Mouse (Mus musculus): Measurements from ENCODE around the gene Ces5a. TPM values are rescaled to one million over a fixed set of nuclear protein-coding genes. Genes with fewer than 3 reads are reported as not detected.

Gene Ces5a
- polyA plus RNA-seq (2012; fragmentation: generic; extraction: Trizol) = 0.08 TPM

GRCm38 (mm10) chr8:93535730-93536129, at the start of gene Ces5a:
Gene Ces5a, minus strand, starts transcription at chr8:93535830.
- Histone ChIP-seq H3K27me3 (ENCODE audit: control insufficient read depth, insufficient read depth, insufficient read length) (no peaks in the 10 kb centered on the region), H3ac (ENCODE audit: control insufficient read depth, insufficient read length) (no peak within 1 kb of the TSS), H3K79me2 (ENCODE audit: control insufficient read depth, insufficient read depth) (no peaks in the 10 kb centered on the region), H3K36me3 (ENCODE audit: control insufficient read depth, insufficient read depth) (no peaks in the 10 kb centered on the region), H3K4me2 (ENCODE audit: low read depth) (no peak within 1 kb of the TSS), H3K4me3 (no peak within 1 kb of the TSS)
- no peak for TF ChIP-seq TCF12 (IDR thresholded peaks at IDR 0.05; ENCODE audit: insufficient read depth, poor library complexity, severe bottlenecking)
- TF ChIP-seq POLR2A (IDR thresholded peaks at IDR 0.05; ENCODE audit: insufficient read length, low read depth) = no peak
- TF ChIP-seq MYOD1 (IDR thresholded peaks at IDR 0.05; ENCODE audit: control insufficient read depth in 1 of 3, insufficient read length in 2 of 3, low read depth in 2 of 3) = no peak
- no peak for TF ChIP-seq USF1 (IDR thresholded peaks at IDR 0.05; ENCODE audit: low read depth)
- TF ChIP-seq CEBPB (IDR thresholded peaks at IDR 0.05; ENCODE audit: insufficient read depth, poor library complexity, severe bottlenecking) = no peak
- no peak for TF ChIP-seq POLR2AphosphoS2 (IDR thresholded peaks at IDR 0.05; ENCODE audit: insufficient read length, low read depth)
- no peak for TF ChIP-seq REST (IDR thresholded peaks at IDR 0.05; ENCODE audit: insufficient read depth, insufficient read length)
- no peak for TF ChIP-seq MYOG (IDR thresholded peaks at IDR 0.05; ENCODE audit: control insufficient read depth in 1 of 3, insufficient read depth in 1 of 3, insufficient read length in 2 of 3, low read depth in 2 of 3)
- no peak for TF ChIP-seq SRF (IDR thresholded peaks at IDR 0.05; ENCODE audit: control insufficient read depth, insufficient read length, low read depth)
- TF ChIP-seq MAX (IDR thresholded peaks at IDR 0.05; ENCODE audit: low read depth) = no peak
- TF ChIP-seq TCF3 (IDR thresholded peaks at IDR 0.05; ENCODE audit: insufficient read length, low read depth) = no peak
- TF ChIP-seq E2F4 (IDR thresholded peaks at IDR 0.05; ENCODE audit: insufficient read depth) = no peak

GRCm38 (mm10) chr8:93572841-93573240, 37.2 kb upstream of the Ces5a start:
- no peak overlapping the region for H3ac ChIP-seq (ENCODE audit: control insufficient read depth, insufficient read length)
- no peaks in the 10 kb centered on the region for H3K79me2 ChIP-seq (ENCODE audit: control insufficient read depth, insufficient read depth)
- no peak overlapping the region for H3K4me2 ChIP-seq (ENCODE audit: low read depth)
- no peak overlapping the region for H3K4me3 ChIP-seq
- H3K27me3 ChIP-seq (ENCODE audit: control insufficient read depth, insufficient read depth, insufficient read length) = peaks cover 8% of the 10 kb centered on the region
- TF ChIP-seq POLR2AphosphoS2 (IDR thresholded peaks at IDR 0.05; ENCODE audit: insufficient read length, low read depth) (no peak), TCF12 (IDR thresholded peaks at IDR 0.05; ENCODE audit: insufficient read depth, poor library complexity, severe bottlenecking) (no peak), SRF (IDR thresholded peaks at IDR 0.05; ENCODE audit: control insufficient read depth, insufficient read length, low read depth) (no peak), MYOG (IDR thresholded peaks at IDR 0.05; ENCODE audit: control insufficient read depth in 1 of 3, insufficient read depth in 1 of 3, insufficient read length in 2 of 3, low read depth in 2 of 3) (no peak), POLR2A (IDR thresholded peaks at IDR 0.05; ENCODE audit: insufficient read length, low read depth) (no peak), MYOD1 (IDR thresholded peaks at IDR 0.05; ENCODE audit: control insufficient read depth in 1 of 3, insufficient read length in 2 of 3, low read depth in 2 of 3) (no peak), MAX (IDR thresholded peaks at IDR 0.05; ENCODE audit: low read depth) (no peak), E2F4 (IDR thresholded peaks at IDR 0.05; ENCODE audit: insufficient read depth) (no peak), USF1 (IDR thresholded peaks at IDR 0.05; ENCODE audit: low read depth) (no peak), CEBPB (IDR thresholded peaks at IDR 0.05; ENCODE audit: insufficient read depth, poor library complexity, severe bottlenecking) (no peak), TCF3 (IDR thresholded peaks at IDR 0.05; ENCODE audit: insufficient read length, low read depth) (no peak), REST (IDR thresholded peaks at IDR 0.05; ENCODE audit: insufficient read depth, insufficient read length) (no peak)
- H3K36me3 ChIP-seq (ENCODE audit: control insufficient read depth, insufficient read depth) = no peaks in the 10 kb centered on the region

GRCm38 (mm10) chr8:93572095-93572501, 36.5 kb upstream of the Ces5a start:
- no peak overlapping the region for H3ac ChIP-seq (ENCODE audit: control insufficient read depth, insufficient read length)
- H3K27me3 ChIP-seq (ENCODE audit: control insufficient read depth, insufficient read depth, insufficient read length) = peaks cover 8% of the 10 kb centered on the region
- TF ChIP-seq CEBPB (IDR thresholded peaks at IDR 0.05; ENCODE audit: insufficient read depth, poor library complexity, severe bottlenecking) = no peak
- TF ChIP-seq REST (IDR thresholded peaks at IDR 0.05; ENCODE audit: insufficient read depth, insufficient read length) = no peak
- TF ChIP-seq POLR2AphosphoS2 (IDR thresholded peaks at IDR 0.05; ENCODE audit: insufficient read length, low read depth) = no peak
- TF ChIP-seq MYOG (IDR thresholded peaks at IDR 0.05; ENCODE audit: control insufficient read depth in 1 of 3, insufficient read depth in 1 of 3, insufficient read length in 2 of 3, low read depth in 2 of 3) = no peak
- TF ChIP-seq E2F4 (IDR thresholded peaks at IDR 0.05; ENCODE audit: insufficient read depth) = no peak
- no peak for TF ChIP-seq MAX (IDR thresholded peaks at IDR 0.05; ENCODE audit: low read depth)
- no peak for TF ChIP-seq TCF12 (IDR thresholded peaks at IDR 0.05; ENCODE audit: insufficient read depth, poor library complexity, severe bottlenecking)
- TF ChIP-seq POLR2A (IDR thresholded peaks at IDR 0.05; ENCODE audit: insufficient read length, low read depth) = no peak
- TF ChIP-seq USF1 (IDR thresholded peaks at IDR 0.05; ENCODE audit: low read depth) = no peak
- no peak for TF ChIP-seq SRF (IDR thresholded peaks at IDR 0.05; ENCODE audit: control insufficient read depth, insufficient read length, low read depth)
- TF ChIP-seq MYOD1 (IDR thresholded peaks at IDR 0.05; ENCODE audit: control insufficient read depth in 1 of 3, insufficient read length in 2 of 3, low read depth in 2 of 3) = no peak
- no peak for TF ChIP-seq TCF3 (IDR thresholded peaks at IDR 0.05; ENCODE audit: insufficient read length, low read depth)
- H3K4me3 ChIP-seq = no peak overlapping the region
- H3K79me2 ChIP-seq (ENCODE audit: control insufficient read depth, insufficient read depth) = no peaks in the 10 kb centered on the region
- no peaks in the 10 kb centered on the region for H3K36me3 ChIP-seq (ENCODE audit: control insufficient read depth, insufficient read depth)
- H3K4me2 ChIP-seq (ENCODE audit: low read depth) = no peak overlapping the region

- Histone ChIP-seq H3K36me3 (ENCODE audit: control insufficient read depth, insufficient read depth) (no peaks in the 10 kb centered on the region), H3K4me2 (ENCODE audit: low read depth) (no peak overlapping the region), H3K79me2 (ENCODE audit: control insufficient read depth, insufficient read depth) (no peaks in the 10 kb centered on the region), H3K4me3 (no peak overlapping the region), H3K27me3 (ENCODE audit: control insufficient read depth, insufficient read depth, insufficient read length) (peaks cover 8% of the 10 kb centered on the region), H3ac (ENCODE audit: control insufficient read depth, insufficient read length) (no peak overlapping the region)
- TF ChIP-seq TCF12 (IDR thresholded peaks at IDR 0.05; ENCODE audit: insufficient read depth, poor library complexity, severe bottlenecking) (no peak), POLR2AphosphoS2 (IDR thresholded peaks at IDR 0.05; ENCODE audit: insufficient read length, low read depth) (no peak), TCF3 (IDR thresholded peaks at IDR 0.05; ENCODE audit: insufficient read length, low read depth) (no peak), MYOG (IDR thresholded peaks at IDR 0.05; ENCODE audit: control insufficient read depth in 1 of 3, insufficient read depth in 1 of 3, insufficient read length in 2 of 3, low read depth in 2 of 3) (no peak), USF1 (IDR thresholded peaks at IDR 0.05; ENCODE audit: low read depth) (no peak), MYOD1 (IDR thresholded peaks at IDR 0.05; ENCODE audit: control insufficient read depth in 1 of 3, insufficient read length in 2 of 3, low read depth in 2 of 3) (no peak), MAX (IDR thresholded peaks at IDR 0.05; ENCODE audit: low read depth) (no peak), CEBPB (IDR thresholded peaks at IDR 0.05; ENCODE audit: insufficient read depth, poor library complexity, severe bottlenecking) (no peak), SRF (IDR thresholded peaks at IDR 0.05; ENCODE audit: control insufficient read depth, insufficient read length, low read depth) (no peak), E2F4 (IDR thresholded peaks at IDR 0.05; ENCODE audit: insufficient read depth) (no peak), REST (IDR thresholded peaks at IDR 0.05; ENCODE audit: insufficient read depth, insufficient read length) (no peak), POLR2A (IDR thresholded peaks at IDR 0.05; ENCODE audit: insufficient read length, low read depth) (no peak)
These were observed 35.8 kb upstream of the Ces5a start for GRCm38 (mm10) chr8:93571369-93571985.
